Mouse (Mus musculus) kidney, postnatal 0 days (tissue): Measurements from ENCODE around the gene Nasp. TPM values are rescaled to one million over a fixed set of nuclear protein-coding genes. Genes with fewer than 3 reads are reported as not detected.

ENCODE experiments used
- ATAC-seq: fragments of 200-750 bp; cut with Nextera tagmentation; replicated peaks from 2 replicates; pipeline ENCODE4 v1.8.0; 2017; ENCODE audit warnings: low read depth, moderate number of reproducible peaks, moderate TSS enrichment, moderate library complexity; ENCODE audit not compliant: low FRiP score
- DNase-seq: peaks from one replicate; pipeline ENCODE4 v3.0.0-alpha.2; 2016; ENCODE audit warnings: low spot score
- H3K27ac ChIP-seq: fragments of 300-500 bp; sonication (generic); 2 replicates; pipeline ENCODE4 v1.5.1; 2014; ENCODE audit warnings: mild to moderate bottlenecking
- H3K27me3 ChIP-seq: fragments of 300-500 bp; sonication (generic); 2 replicates; pipeline ENCODE4 v1.6.1; 2014; ENCODE audit warnings: low read length, mixed read lengths; ENCODE audit not compliant: insufficient read depth
- H3K36me3 ChIP-seq: fragments of 300-500 bp; sonication (generic); 2 replicates; pipeline ENCODE4 v1.6.1; 2014; ENCODE audit warnings: low read length, mixed read lengths; ENCODE audit not compliant: insufficient read depth
- H3K4me1 ChIP-seq: fragments of 300-500 bp; sonication (generic); replicated peaks from 2 replicates; pipeline ENCODE4 v1.6.1; 2014; ENCODE audit warnings: antibody characterized with exemption, low read length, mixed read lengths; ENCODE audit not compliant: insufficient read depth
- H3K4me2 ChIP-seq: fragments of 300-500 bp; sonication (generic); 2 replicates; pipeline ENCODE4 v1.6.1; 2014; ENCODE audit warnings: mild to moderate bottlenecking, low read length, moderate library complexity, mixed read lengths
- H3K4me3 ChIP-seq: fragments of 300-500 bp; sonication (generic); replicated peaks from 2 replicates; pipeline ENCODE4 v1.5.1; 2014; ENCODE audit warnings: low read depth, low read length
- H3K9ac ChIP-seq: fragments of 300-500 bp; sonication (generic); 2 replicates; pipeline ENCODE4 v1.6.1; 2014; ENCODE audit warnings: low read depth, low read length
- H3K9me3 ChIP-seq: fragments of 300-500 bp; sonication (generic); replicated peaks from 2 replicates; pipeline ENCODE4 v1.6.1; 2016; ENCODE audit warnings: low read length, inconsistent platforms, mixed read lengths
- CTCF ChIP-seq: IDR thresholded peaks from 2 replicates; pipeline ENCODE4 v1.5.1; 2016; ENCODE audit warnings: antibody characterized with exemption, low read depth, mild to moderate bottlenecking, moderate library complexity
- WGBS: fragments of 180-500 bp; shearing (Covaris S2); extraction: QIAGEN DNeasy Blood & Tissue Kit; methylation state at CpG from one replicate; pipeline ENCODE4 v1.1.7; 2014; 5-methylcytosine and 5-hydroxymethylcytosine counted together
- polyA plus RNA-seq: library from polyadenylated mRNA; unstranded; fragments of >200 nt; fragmentation: Nextera tagmentation; extraction: Ambion mirVana; gene quantifications from 2 replicates; pipeline ENCODE4 v1.2.1, GENCODE M21; 2015

The Nasp gene
- polyA plus RNA-seq, 1 experiment from 2014 or later, result 82.7 TPM

- peak; percentile 32 for TF ChIP-seq CTCF
- under 1% methylated on average over 53 of the region's 53 CpGs for WGBS
- peak overlapping the region; percentile 91 for H3K9ac ChIP-seq
- peak overlapping the region; percentile 96 for H3K27ac ChIP-seq
- H3K4me2 ChIP-seq, result peak overlapping the region; percentile 67
- no peaks in the 10 kb centered on the region for H3K27me3 ChIP-seq
- peak; percentile 95 for DNase-seq
- ATAC-seq, result peak; percentile 65
- 0 out of 2 replicates have a peak, but pooled peaks cover 5% of the 10 kb centered on the region for H3K4me1 ChIP-seq
- H3K36me3 ChIP-seq, result peaks cover under 1% of the 10 kb centered on the region; the same call in 1 of the 2 replicates
- H3K4me3 ChIP-seq, result peak overlapping the region; percentile 99
- H3K9me3 ChIP-seq, result no peaks in the 10 kb centered on the region
These were observed 933 bp downstream of the Nasp start for GRCm38 (mm10) chr4:116626658-116627358.

DNA sequence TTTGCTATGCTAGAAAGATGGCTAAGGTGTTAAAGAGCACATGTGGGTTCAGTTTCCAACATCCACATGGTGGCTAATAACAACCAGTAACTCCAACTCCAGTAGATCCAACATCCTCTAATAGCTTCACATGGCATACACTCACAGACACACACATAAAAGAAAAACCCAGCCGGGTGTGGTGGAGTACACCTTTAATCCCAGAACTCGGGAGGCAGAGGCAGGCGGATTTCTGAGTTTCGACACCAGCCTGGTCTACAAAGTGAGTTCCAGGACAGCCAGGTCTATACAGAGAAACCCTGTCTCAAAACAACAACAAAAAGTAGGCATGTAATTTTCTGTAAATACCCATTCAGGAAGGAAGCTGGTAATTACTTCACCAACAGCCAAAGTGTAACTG, 2.9 kb downstream of the Nasp start:
- Histone ChIP-seq H3K4me2 (no peak overlapping the region), H3K4me1 (0 out of 2 replicates have a peak, but pooled peaks cover 5% of the 10 kb centered on the region), H3K9me3 (no peaks in the 10 kb centered on the region), H3K27me3 (no peaks in the 10 kb centered on the region), H3K9ac (no peak overlapping the region), H3K36me3 (peaks cover 4% of the 10 kb centered on the region), H3K4me3 (no peak overlapping the region), H3K27ac (no peak overlapping the region)
- WGBS, result 93% methylated on average over 4 of the region's 4 CpGs
- no peak for TF ChIP-seq CTCF
- no peak for DNase-seq
- no peak for ATAC-seq

GRCm38 (mm10) chr4:116615237-116615636, 12.5 kb downstream of the Nasp start:
- H3K9me3 ChIP-seq, result no peaks in the 10 kb centered on the region
- no peak overlapping the region for H3K27ac ChIP-seq
- no peaks in the 10 kb centered on the region for H3K27me3 ChIP-seq
- WGBS, result 97% methylated on average over 2 of the region's 2 CpGs
- ATAC-seq (no peak), DNase-seq (no peak)
- H3K4me1 ChIP-seq, result no peaks in the 10 kb centered on the region
- H3K4me3 ChIP-seq, result no peak overlapping the region
- H3K36me3 ChIP-seq, result peaks cover 27% of the 10 kb centered on the region
- H3K9ac ChIP-seq, result no peak overlapping the region
- TF ChIP-seq CTCF, result no peak
- H3K4me2 ChIP-seq, result no peak overlapping the region

GRCm38 (mm10) chr4:116612621-116613020, 15.1 kb downstream of the Nasp start:
- no peaks in the 10 kb centered on the region for H3K27me3 ChIP-seq
- WGBS, result 90% methylated on average over 2 of the region's 2 CpGs
- DNase-seq, result no peak
- no peak for ATAC-seq
- H3K27ac ChIP-seq, result no peak overlapping the region
- H3K4me2 ChIP-seq, result no peak overlapping the region
- H3K9ac ChIP-seq, result no peak overlapping the region
- H3K4me1 ChIP-seq, result no peaks in the 10 kb centered on the region
- no peaks in the 10 kb centered on the region for H3K9me3 ChIP-seq
- no peak overlapping the region for H3K4me3 ChIP-seq
- TF ChIP-seq CTCF, result no peak
- peaks cover 33% of the 10 kb centered on the region for H3K36me3 ChIP-seq

GRCm38 (mm10) chr4:116596978-116597881, 30.5 kb downstream of the Nasp start:
- peak; percentile 95 for ATAC-seq
- under 1% methylated on average over 50 of the region's 50 CpGs for WGBS
- Histone ChIP-seq H3K9ac (peak overlapping the region; percentile 72), H3K27ac (peak overlapping the region; percentile 77), H3K4me1 (peaks cover 12% of the 10 kb centered on the region), H3K4me2 (peak overlapping the region; percentile 73), H3K9me3 (no peaks in the 10 kb centered on the region), H3K27me3 (no peaks in the 10 kb centered on the region), H3K36me3 (peaks cover 26% of the 10 kb centered on the region), H3K4me3 (peak overlapping the region; percentile 62)
- peak; percentile 95 for DNase-seq
- TF ChIP-seq CTCF, result no peak; the same call in 1 of the 2 replicates

GRCm38 (mm10) chr4:116596379-116596778, 31.4 kb downstream of the Nasp start, which contains the start of gene Ccdc17:
Gene Ccdc17 (plus strand): TSS chr4:116596654.
- H3K9me3 ChIP-seq, result no peaks in the 10 kb centered on the region
- H3K36me3 ChIP-seq, result peaks cover 26% of the 10 kb centered on the region
- peak within 1 kb of the TSS; percentile 77 for H3K27ac ChIP-seq
- peak within 1 kb of the TSS; percentile 62 for H3K4me3 ChIP-seq
- TF ChIP-seq CTCF, result no peak
- peak within 1 kb of the TSS; percentile 73 for H3K4me2 ChIP-seq
- H3K27me3 ChIP-seq, result no peaks in the 10 kb centered on the region
- no peak for ATAC-seq
- H3K4me1 ChIP-seq, result peaks cover 12% of the 10 kb centered on the region
- WGBS, result 18% methylated on average over 5 of the region's 5 CpGs
- H3K9ac ChIP-seq, result peak within 1 kb of the TSS; percentile 72
- no peak for DNase-seq
